Mouse (Mus musculus) heart, embryonic 16.5 days (tissue): ENCODE measurements around the gene Ranbp3. TPM values are rescaled to one million over a fixed set of nuclear protein-coding genes. Genes with fewer than 3 reads are reported as not detected.

Source experiments
- ATAC-seq: fragments of 200-750 bp; cut with Nextera tagmentation; replicated peaks from 2 replicates; pipeline ENCODE4 v1.8.0; 2017; ENCODE audit warnings: moderate number of reproducible peaks; ENCODE audit not compliant: insufficient read depth, low FRiP score; ENCODE audit errors: extremely low read depth
- H3K27ac ChIP-seq: fragments of 300-500 bp; sonication (generic); 2 replicates; pipeline ENCODE4 v1.5.1; 2014; ENCODE audit warnings: mild to moderate bottlenecking, low read length, control low read depth, moderate library complexity
- H3K27me3 ChIP-seq: fragments of 300-500 bp; sonication (generic); 2 replicates; pipeline ENCODE4 v1.6.1; 2014; ENCODE audit warnings: low read length, mixed read lengths; ENCODE audit not compliant: control insufficient read depth, insufficient read depth
- H3K36me3 ChIP-seq: fragments of 300-500 bp; sonication (generic); 2 replicates; pipeline ENCODE4 v1.6.1; 2014; ENCODE audit not compliant: control insufficient read depth, insufficient read depth
- H3K4me1 ChIP-seq: fragments of 300-500 bp; sonication (generic); 2 replicates; pipeline ENCODE4 v1.6.1; 2014; ENCODE audit warnings: low read length, mixed read lengths; ENCODE audit not compliant: control insufficient read depth, insufficient read depth
- H3K4me2 ChIP-seq: fragments of 300-500 bp; sonication (generic); 2 replicates; pipeline ENCODE4 v1.6.1; 2014; ENCODE audit warnings: low read depth, mild to moderate bottlenecking, control low read depth, low read length
- H3K4me3 ChIP-seq: fragments of 300-500 bp; sonication (generic); 2 replicates; pipeline ENCODE4 v1.5.1; 2014; ENCODE audit warnings: mild to moderate bottlenecking, control low read depth, low read length
- H3K9ac ChIP-seq: fragments of 300-500 bp; sonication (generic); 2 replicates; pipeline ENCODE4 v1.6.1; 2014; ENCODE audit warnings: low read length, control low read depth
- H3K9me3 ChIP-seq: fragments of 300-500 bp; sonication (generic); replicated peaks from 2 replicates; pipeline ENCODE4 v1.6.1; 2016; ENCODE audit warnings: low read length; ENCODE audit not compliant: control insufficient read depth
- WGBS: fragments of 180-500 bp; shearing (Covaris S2); extraction: QIAGEN DNeasy Blood & Tissue Kit; methylation state at CpG from one replicate; pipeline ENCODE4 v1.1.7; 2014; 5-methylcytosine and 5-hydroxymethylcytosine counted together
- polyA plus RNA-seq: library from polyadenylated mRNA; unstranded; fragments of >200 nt; fragmentation: Nextera tagmentation; extraction: Ambion mirVana; gene quantifications from 2 replicates; pipeline ENCODE4 v1.2.1, GENCODE M21; 2015

Ranbp3 gene
- polyA plus RNA-seq, 1 experiment from 2014 or later = 63.1 TPM

DNA sequence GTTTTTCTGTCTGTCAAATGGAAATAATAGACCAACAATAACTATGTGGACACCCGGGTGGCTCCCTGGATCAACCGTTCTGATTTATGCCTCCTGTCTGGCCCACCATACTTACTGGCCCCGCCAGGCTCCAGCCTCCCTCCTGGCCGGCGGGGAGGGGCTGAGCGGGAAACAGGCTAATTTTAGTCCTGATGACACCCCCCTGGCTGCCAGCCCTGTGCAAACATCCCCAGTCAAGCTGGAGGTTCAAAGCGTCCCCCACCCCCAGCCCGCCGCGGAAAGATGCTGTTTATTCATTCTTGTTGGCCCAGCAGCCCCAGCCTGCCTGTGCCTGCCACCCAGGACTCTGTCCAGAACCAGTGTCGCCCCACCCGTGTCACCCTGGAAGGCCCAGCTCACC is 55.0 kb downstream of the Ranbp3 start:
- peak overlapping the region; percentile 83 for H3K27ac ChIP-seq
- peaks cover 5% of the 10 kb centered on the region; the same call in 1 of the 2 replicates for H3K9me3 ChIP-seq
- H3K4me3 ChIP-seq = peak overlapping the region; percentile 9; the same call in 1 of the 2 replicates
- ATAC-seq = peak; percentile 76
- H3K4me2 ChIP-seq = peak overlapping the region; percentile 52; the same call in 1 of the 2 replicates
- 5% methylated on average over 12 of the region's 12 CpGs for WGBS
- peaks cover 11% of the 10 kb centered on the region; the same call in 1 of the 2 replicates for H3K36me3 ChIP-seq
- H3K4me1 ChIP-seq = peaks cover 38% of the 10 kb centered on the region
- peak overlapping the region; percentile 49 for H3K9ac ChIP-seq
- 0 out of 2 replicates have a peak, but pooled peaks cover under 1% of the 10 kb centered on the region for H3K27me3 ChIP-seq

DNA sequence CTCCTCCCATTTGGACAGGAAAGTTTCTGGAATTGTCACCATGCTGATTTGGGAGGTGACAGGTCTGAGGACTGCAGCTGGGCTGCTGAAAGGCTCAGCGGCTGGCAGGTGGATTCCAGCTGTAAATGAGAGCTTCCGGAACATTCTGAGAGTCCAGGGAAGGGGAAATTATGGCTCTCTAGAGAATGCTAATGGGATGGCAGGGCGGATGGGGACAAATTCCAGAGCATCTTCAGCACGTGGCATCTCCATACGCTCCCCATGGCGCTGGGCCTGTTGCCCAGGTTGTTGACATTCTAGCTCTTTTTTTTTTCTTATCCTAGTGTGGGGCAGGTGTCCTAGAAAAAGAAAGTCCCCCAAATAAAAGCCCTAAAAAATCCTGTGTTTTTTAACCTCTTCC is 56.1 kb downstream of the Ranbp3 start:
- WGBS = 27% methylated on average over 6 of the region's 6 CpGs
- no peak overlapping the region for H3K9ac ChIP-seq
- no peak overlapping the region for H3K4me2 ChIP-seq
- H3K4me1 ChIP-seq = peaks cover 35% of the 10 kb centered on the region
- ATAC-seq = no peak
- 0 out of 2 replicates have a peak, but pooled peaks cover 2% of the 10 kb centered on the region for H3K27me3 ChIP-seq
- peaks cover 5% of the 10 kb centered on the region; the same call in 1 of the 2 replicates for H3K9me3 ChIP-seq
- H3K36me3 ChIP-seq = peaks cover 6% of the 10 kb centered on the region; the same call in 1 of the 2 replicates
- peak overlapping the region; percentile 83 for H3K27ac ChIP-seq
- H3K4me3 ChIP-seq = no peak overlapping the region

DNA sequence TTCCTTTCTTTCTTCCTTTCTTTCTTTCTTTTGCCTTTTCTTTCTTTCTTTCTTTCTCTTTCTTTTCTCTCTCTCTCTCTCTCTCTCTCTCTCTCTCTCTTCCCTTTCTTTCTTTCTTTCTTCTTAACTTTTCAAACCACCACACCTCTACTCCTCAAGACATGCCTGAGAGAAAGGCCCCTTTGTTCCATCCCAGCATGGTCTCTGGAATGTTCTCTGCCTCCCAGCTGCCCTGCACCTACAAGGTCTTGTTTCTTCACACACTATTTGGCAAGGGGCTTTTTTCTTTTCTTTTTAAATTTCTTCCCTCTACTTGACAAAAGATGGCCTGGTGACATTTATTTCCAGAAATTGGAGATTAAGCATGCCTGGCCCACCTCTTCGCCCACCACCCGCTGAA is 56.6 kb downstream of the Ranbp3 start:
- H3K36me3 ChIP-seq = peaks cover 6% of the 10 kb centered on the region; the same call in 1 of the 2 replicates
- H3K9me3 ChIP-seq = peaks cover 5% of the 10 kb centered on the region; the same call in 1 of the 2 replicates
- no peak overlapping the region for H3K9ac ChIP-seq
- 47% methylated on average over 2 of the region's 2 CpGs for WGBS
- no peak for ATAC-seq
- 0 out of 2 replicates have a peak, but pooled peaks cover 2% of the 10 kb centered on the region for H3K27me3 ChIP-seq
- H3K4me2 ChIP-seq = no peak overlapping the region
- H3K4me1 ChIP-seq = peaks cover 35% of the 10 kb centered on the region
- H3K4me3 ChIP-seq = no peak overlapping the region
- no peak overlapping the region for H3K27ac ChIP-seq

DNA sequence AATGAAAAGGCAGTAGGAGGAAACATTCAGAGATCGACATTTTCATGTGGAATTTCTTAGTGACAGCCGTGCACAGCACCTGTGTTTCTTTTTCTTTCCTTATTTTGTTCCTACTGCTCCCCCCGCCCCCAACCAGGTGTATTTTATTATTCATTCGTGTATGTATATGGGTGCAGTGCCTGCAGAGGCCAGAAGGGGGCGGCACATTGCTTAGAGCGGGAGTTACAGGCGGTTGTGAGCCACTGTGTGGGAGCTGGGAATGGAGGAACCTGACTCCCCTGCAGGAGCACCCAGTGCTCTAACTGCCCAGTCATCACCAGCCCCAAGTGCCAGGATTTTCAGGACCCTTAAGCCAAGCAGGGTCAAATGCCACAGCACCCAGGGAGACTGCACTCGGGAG is 63.4 kb downstream of the Ranbp3 start:
- Histone ChIP-seq H3K27me3 (0 out of 2 replicates have a peak, but pooled peaks cover 2% of the 10 kb centered on the region), H3K4me2 (no peak overlapping the region), H3K9ac (no peak overlapping the region), H3K36me3 (no peaks in the 10 kb centered on the region), H3K27ac (no peak overlapping the region), H3K9me3 (no peaks in the 10 kb centered on the region), H3K4me3 (no peak overlapping the region), H3K4me1 (peaks cover 27% of the 10 kb centered on the region)
- no peak for ATAC-seq
- 41% methylated on average over 8 of the region's 8 CpGs for WGBS

DNA sequence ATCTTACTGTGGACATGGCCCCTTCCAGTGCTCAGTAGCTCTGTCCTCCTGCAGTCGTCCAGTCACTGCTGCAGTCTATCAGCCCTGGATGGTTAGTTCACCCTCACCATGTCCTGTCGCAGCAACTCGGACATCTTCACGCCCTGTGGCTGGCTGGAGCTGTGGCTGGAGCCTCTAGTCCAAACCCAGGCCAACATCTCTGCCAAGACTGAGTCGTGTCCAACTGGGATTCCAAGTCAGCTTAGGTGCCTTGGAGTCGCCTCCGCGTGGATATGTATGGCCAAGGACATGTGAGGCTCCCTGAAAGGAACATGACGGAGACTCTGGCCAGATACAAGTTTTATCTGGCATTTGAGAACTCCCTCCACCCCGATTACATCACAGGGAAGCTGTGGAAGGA is 65.1 kb downstream of the Ranbp3 start:
- Histone ChIP-seq H3K27ac (no peak overlapping the region), H3K9me3 (no peaks in the 10 kb centered on the region), H3K36me3 (no peaks in the 10 kb centered on the region), H3K4me2 (no peak overlapping the region), H3K9ac (no peak overlapping the region), H3K4me3 (no peak overlapping the region), H3K27me3 (no peaks in the 10 kb centered on the region), H3K4me1 (peaks cover 27% of the 10 kb centered on the region)
- ATAC-seq = no peak
- WGBS = 73% methylated on average over 10 of the region's 10 CpGs

DNA sequence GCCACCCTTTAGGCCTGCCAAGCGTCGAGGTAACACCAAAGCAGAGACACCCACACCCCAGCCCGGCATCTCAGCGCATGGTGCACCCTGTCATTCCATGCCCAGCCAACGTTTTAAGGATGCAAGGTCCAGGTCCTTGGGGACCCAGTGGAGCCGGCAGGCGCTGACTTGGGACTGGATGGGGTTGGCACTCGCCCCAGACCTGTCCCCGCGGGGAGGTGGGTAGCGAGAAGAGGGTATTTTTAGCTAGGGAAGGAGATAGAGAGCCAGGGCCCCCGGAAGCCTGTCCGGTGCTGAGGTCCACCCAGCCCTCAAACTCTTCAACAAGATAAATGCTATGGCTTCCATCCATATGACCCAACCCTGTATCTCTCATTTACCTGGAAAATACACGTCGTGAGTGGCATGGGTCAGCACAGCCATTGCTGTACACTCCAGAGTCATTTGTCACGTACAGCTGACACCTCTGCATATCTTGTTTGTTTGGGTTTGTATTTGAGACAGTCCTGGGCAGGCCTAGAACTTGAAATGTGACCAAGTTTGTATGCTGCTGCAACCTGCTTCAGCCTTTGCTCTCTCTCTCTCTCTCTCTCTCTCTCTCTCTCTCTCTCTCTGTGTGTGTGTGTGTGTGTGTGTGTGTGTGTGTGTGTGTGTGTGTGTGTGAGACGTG is 67.2 kb downstream of the Ranbp3 start:
- H3K4me1 ChIP-seq = peaks cover 27% of the 10 kb centered on the region
- no peaks in the 10 kb centered on the region for H3K36me3 ChIP-seq
- no peaks in the 10 kb centered on the region for H3K9me3 ChIP-seq
- no peak overlapping the region for H3K4me3 ChIP-seq
- H3K4me2 ChIP-seq = peak overlapping the region; percentile 27; the same call in 1 of the 2 replicates
- peak overlapping the region; percentile 41; the same call in 1 of the 2 replicates for H3K9ac ChIP-seq
- peak; percentile 92 for ATAC-seq
- H3K27me3 ChIP-seq = no peaks in the 10 kb centered on the region
- H3K27ac ChIP-seq = peak overlapping the region; percentile 93
- WGBS = 36% methylated on average over 17 of the region's 17 CpGs

DNA sequence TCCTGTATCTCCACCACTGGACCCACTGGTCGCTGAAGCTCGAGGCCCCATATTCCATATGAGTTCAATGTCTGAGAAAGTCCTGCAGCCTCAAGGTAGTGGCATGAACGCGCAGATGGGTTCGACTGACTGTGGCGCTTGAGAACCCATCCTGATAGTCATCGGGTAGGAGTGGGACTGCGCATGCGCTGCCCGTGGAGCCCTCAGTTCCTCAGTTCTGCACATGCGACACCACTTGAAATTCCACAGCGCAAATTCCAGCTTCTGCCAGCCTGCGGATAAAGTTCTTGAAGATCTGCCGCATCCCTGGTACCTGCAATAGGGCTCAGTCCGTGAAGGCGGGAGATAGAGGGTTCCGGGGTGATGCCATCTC is 67.7 kb downstream of the Ranbp3 start:
- WGBS = 51% methylated on average over 17 of the region's 17 CpGs
- ATAC-seq = peak; percentile 35
- Histone ChIP-seq H3K9ac (no peak overlapping the region; the same call in 1 of the 2 replicates), H3K36me3 (no peaks in the 10 kb centered on the region), H3K4me3 (no peak overlapping the region), H3K27ac (peak overlapping the region; percentile 93), H3K4me1 (peaks cover 27% of the 10 kb centered on the region), H3K9me3 (no peaks in the 10 kb centered on the region), H3K27me3 (no peaks in the 10 kb centered on the region), H3K4me2 (0 out of 2 replicates have a peak overlapping the region, but pooled peaks have one; percentile 10)

DNA sequence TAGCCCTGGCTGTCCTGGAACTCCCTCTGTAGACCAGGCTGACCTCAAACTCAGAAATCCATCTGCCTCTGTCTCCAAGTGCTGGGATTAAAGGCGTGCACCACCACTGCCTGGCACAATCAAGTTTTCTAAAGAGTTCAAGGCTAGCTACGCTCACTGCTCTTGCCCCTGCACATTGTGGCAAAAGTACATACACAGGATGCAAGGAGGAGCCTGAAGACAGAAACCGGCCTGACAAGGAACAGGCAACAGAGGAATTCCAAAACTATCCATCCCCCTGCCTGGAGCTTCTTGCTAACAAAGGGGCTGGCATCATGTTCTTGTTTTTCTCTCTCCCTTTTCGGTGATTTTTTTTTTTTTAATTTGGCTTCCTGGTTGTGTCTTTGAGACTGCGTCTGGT is 71.1 kb downstream of the Ranbp3 start:
- Histone ChIP-seq H3K4me3 (no peak overlapping the region), H3K4me2 (no peak overlapping the region), H3K36me3 (no peaks in the 10 kb centered on the region), H3K9me3 (no peaks in the 10 kb centered on the region), H3K27me3 (no peaks in the 10 kb centered on the region), H3K4me1 (peaks cover 13% of the 10 kb centered on the region), H3K27ac (no peak overlapping the region), H3K9ac (no peak overlapping the region)
- whole genome bisulfite sequencing = 52% methylated on average over 5 of the region's 5 CpGs
- no peak for ATAC-seq

DNA sequence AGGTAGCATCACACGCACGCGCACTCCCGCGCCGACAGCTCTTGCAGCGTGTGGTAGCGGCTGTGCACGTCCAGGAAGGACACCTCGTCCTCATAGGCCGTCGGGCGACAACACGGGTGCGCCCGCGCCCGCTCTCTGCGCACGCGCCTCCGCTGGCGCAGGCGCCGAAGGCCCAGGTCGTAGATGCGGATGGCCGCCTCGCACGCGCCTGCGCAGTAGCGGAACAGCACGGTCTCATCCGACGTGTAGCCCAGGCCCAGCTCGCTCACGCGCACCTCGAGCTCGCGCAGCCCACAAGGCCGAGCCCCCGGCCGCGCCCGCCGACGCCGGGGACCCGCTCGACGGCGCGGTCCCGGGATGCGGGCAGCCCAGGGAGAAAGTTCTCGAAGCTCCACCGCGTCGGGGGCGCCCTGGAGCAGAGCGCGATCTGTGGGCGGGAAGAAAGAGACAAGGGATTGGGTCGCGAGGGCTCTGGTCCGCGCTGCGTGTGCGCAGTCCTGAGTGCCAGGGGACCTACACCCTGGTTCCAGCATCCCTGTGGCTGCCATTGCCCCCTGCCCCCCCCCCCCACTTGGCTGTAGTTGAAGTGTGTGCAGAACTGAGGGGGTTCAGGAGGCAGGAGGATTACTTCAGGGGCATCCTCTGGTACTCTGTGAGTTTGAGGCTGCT is 78.4 kb downstream of the Ranbp3 start:
- no peaks in the 10 kb centered on the region; the same call in 1 of the 2 replicates for H3K4me1 ChIP-seq
- no peak overlapping the region for H3K27ac ChIP-seq
- H3K9ac ChIP-seq = peak overlapping the region; percentile 36; the same call in 1 of the 2 replicates
- WGBS = 18% methylated on average over 71 of the region's 71 CpGs
- peak overlapping the region; percentile 59 for H3K4me2 ChIP-seq
- H3K4me3 ChIP-seq = peak overlapping the region; percentile 40
- peak; percentile 44 for ATAC-seq
- no peaks in the 10 kb centered on the region for H3K36me3 ChIP-seq
- peaks cover 50% of the 10 kb centered on the region for H3K27me3 ChIP-seq
- no peaks in the 10 kb centered on the region for H3K9me3 ChIP-seq
